Mouse (Mus musculus): ENCODE results near the gene Agfg2.

DNA sequence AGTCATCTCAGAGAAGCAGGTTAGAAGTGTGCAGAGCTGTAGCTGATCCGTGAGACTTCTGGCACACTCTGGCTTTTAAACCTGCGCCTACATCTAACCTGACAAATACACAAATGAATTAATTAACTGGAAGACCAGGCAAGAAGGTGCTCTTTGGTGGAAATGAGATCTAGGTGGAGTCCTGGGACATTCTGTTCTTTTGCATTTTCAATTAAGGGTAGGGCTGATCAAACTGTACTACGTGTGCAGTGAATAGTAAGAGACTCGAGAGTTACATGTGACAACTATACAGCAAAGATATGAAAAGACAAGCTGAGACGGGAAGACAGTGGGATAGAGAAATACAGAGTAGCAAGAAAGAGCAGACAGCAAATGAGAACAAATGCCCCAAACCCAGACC, 28.9 kb upstream of the Agfg2 start:
- no peak for TF ChIP-seq CTCF (conservative IDR thresholded peaks at IDR 0.05; ENCODE audit: low read length)
- no peak for TF ChIP-seq NANOG (IDR thresholded peaks at IDR 0.05; ENCODE audit: borderline replicate concordance, low read length)
